Mouse (Mus musculus) limb, embryonic 12.5 days (tissue): ENCODE data around the gene Meis1. TPM values are rescaled to one million over a fixed set of nuclear protein-coding genes. Genes with fewer than 3 reads are reported as not detected.
A peak's percentile ranks its signal among the peaks of the same experiment; 100 is the strongest.

Experiments
- ATAC-seq: fragments of 200-750 bp; cut with Nextera tagmentation; 2 replicates; pipeline ENCODE4 v1.8.0; 2017; ENCODE audit warnings: low read depth, moderate TSS enrichment; ENCODE audit not compliant: insufficient number of reproducible peaks, insufficient read depth, low FRiP score, low TSS enrichment
- H3K27ac ChIP-seq: fragments of 300-500 bp; sonication (generic); 2 replicates; pipeline ENCODE4 v1.5.1; 2016; ENCODE audit warnings: mild to moderate bottlenecking, moderate library complexity
- H3K27me3 ChIP-seq: fragments of 300-500 bp; sonication (generic); 2 replicates; pipeline ENCODE4 v1.6.1; 2016; ENCODE audit warnings: mild to moderate bottlenecking, moderate library complexity
- H3K36me3 ChIP-seq: fragments of 300-500 bp; sonication (generic); 2 replicates; pipeline ENCODE4 v1.6.1; 2016; ENCODE audit warnings: mild to moderate bottlenecking, moderate library complexity
- H3K4me1 ChIP-seq: fragments of 300-500 bp; sonication (generic); replicated peaks from 2 replicates; pipeline ENCODE4 v1.6.1; 2016
- H3K4me2 ChIP-seq: fragments of 300-500 bp; sonication (generic); 2 replicates; pipeline ENCODE4 v1.6.1; 2016; ENCODE audit warnings: mild to moderate bottlenecking, moderate library complexity
- H3K4me3 ChIP-seq: fragments of 300-500 bp; sonication (generic); replicated peaks from 2 replicates; pipeline ENCODE4 v1.5.1; 2016; ENCODE audit warnings: mild to moderate bottlenecking
- H3K9ac ChIP-seq: fragments of 300-500 bp; sonication (generic); replicated peaks from 2 replicates; pipeline ENCODE4 v1.6.1; 2016; ENCODE audit warnings: mild to moderate bottlenecking, moderate library complexity
- H3K9me3 ChIP-seq: fragments of 300-500 bp; sonication (generic); 2 replicates; pipeline ENCODE4 v1.6.1; 2016; ENCODE audit warnings: mild to moderate bottlenecking, moderate library complexity
- WGBS: fragments of 180-500 bp; shearing (Covaris S2); methylation state at CpG from one replicate; pipeline ENCODE4 v1.1.7; 2016; 5-methylcytosine and 5-hydroxymethylcytosine counted together
- polyA plus RNA-seq: library from polyadenylated mRNA; unstranded; fragments of >200 nt; fragmentation: Nextera tagmentation; extraction: Ambion mirVana; gene quantifications from 2 replicates; pipeline ENCODE4 v1.2.1, GENCODE M21; 2016

The Meis1 gene
- polyA plus RNA-seq, result 32.4 and 35.1 TPM in 2 replicates

DNA sequence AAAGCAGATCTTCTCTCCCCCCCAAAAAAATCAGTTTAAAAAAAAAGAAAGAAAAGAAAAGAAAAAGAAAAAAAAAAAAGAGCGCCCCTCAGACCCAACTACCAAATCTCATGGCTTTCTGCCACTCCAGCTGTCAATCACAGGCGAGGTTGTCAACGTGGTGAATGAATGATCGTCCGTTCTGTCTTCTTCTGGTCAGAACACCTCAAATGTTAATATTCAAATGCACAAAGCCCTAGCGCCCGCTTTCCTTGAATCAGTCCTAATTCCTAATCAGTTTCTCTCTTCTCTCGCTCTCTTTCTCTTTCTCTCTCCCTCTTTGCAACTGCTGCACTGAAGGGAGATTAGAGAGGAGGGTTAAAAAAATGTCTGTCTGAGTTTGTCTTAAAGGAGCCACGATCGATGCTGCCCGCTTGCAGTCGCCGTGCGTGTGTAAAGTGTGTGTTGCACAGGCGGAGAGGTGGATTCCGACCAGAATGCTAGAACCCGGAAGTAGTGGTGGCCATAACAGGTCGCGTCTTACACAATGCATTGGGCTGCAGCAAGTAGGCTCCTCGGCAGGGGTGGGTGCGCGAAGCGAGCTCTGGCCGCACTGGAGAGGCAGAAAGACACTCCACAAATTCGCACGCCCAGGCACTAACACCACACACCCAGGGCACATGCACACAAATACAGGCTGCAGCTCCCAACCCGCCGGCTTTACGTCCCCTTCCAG lies at the start of gene Meis1:
Gene Meis1, minus strand, starts transcription at position 497 of the 715 bp plus-strand sequence.
- Histone ChIP-seq H3K9me3 (no peaks in the 10 kb centered on the region), H3K9ac (peak within 1 kb of the TSS; percentile 83), H3K4me2 (peak within 1 kb of the TSS; percentile 82), H3K36me3 (no peaks in the 10 kb centered on the region), H3K4me3 (peak within 1 kb of the TSS; percentile 57), H3K4me1 (peaks cover 23% of the 10 kb centered on the region), H3K27me3 (peaks cover 64% of the 10 kb centered on the region), H3K27ac (peak within 1 kb of the TSS; percentile 93)
- ATAC-seq, result peak; percentile 83
- under 1% methylated on average over 29 of the region's 29 CpGs for WGBS

DNA sequence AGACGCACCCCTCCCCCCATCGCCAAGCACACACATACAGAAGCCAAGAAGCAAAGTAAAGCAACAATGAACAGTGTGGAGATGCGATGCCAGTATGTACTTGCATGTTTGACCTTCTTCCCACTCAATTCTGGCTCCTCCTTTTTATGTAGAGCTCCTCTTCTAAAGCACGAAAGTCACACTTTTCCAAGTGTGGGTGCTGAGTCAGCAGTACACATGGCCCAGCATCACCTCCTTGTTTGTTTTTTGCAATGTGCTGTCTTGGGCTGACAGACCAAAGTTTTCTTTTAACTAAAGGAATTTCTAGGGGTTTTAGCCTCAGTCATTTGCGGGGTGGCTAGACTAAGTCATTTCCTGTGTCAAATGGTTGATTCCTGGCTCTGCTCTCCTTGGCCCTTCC lies 48.5 kb upstream of the Meis1 start:
- 32% methylated on average over 5 of the region's 5 CpGs for WGBS
- Histone ChIP-seq H3K4me2 (no peak overlapping the region), H3K4me3 (no peak overlapping the region), H3K27me3 (peaks cover 26% of the 10 kb centered on the region), H3K9me3 (peaks cover 3% of the 10 kb centered on the region; the same call in 1 of the 2 replicates), H3K4me1 (0 out of 2 replicates have a peak, but pooled peaks cover 5% of the 10 kb centered on the region), H3K36me3 (no peaks in the 10 kb centered on the region), H3K27ac (no peak overlapping the region), H3K9ac (no peak overlapping the region)
- 0 out of 2 replicates have a peak, but pooled peaks have one; percentile 47 for ATAC-seq

DNA sequence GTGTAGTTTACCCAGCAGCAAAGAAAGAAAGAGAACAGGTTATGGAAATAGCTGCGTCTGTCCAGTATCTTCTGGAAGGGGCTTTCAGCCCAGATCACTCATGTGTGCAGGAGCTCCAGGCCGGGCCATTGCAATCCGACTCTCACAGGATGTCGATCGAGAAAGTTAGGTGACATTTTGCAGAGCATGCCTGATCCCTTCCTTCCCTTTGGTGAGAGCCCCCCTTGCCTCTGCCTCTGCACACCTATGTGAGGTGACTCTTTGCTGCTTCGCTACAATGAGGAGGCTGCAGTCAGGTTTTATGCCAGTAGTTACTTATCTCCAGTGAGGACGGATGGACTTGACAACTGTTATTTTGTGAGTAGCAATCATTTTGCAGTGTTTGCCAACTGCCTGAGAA lies 30.5 kb upstream of the Meis1 start:
- Histone ChIP-seq H3K36me3 (no peaks in the 10 kb centered on the region), H3K4me2 (no peak overlapping the region), H3K4me1 (peaks cover 12% of the 10 kb centered on the region; the same call in 1 of the 2 replicates), H3K27ac (no peak overlapping the region), H3K27me3 (peaks cover 29% of the 10 kb centered on the region), H3K4me3 (no peak overlapping the region), H3K9me3 (no peaks in the 10 kb centered on the region), H3K9ac (no peak overlapping the region)
- ATAC-seq, result no peak
- WGBS, result 23% methylated on average over 7 of the region's 7 CpGs

DNA sequence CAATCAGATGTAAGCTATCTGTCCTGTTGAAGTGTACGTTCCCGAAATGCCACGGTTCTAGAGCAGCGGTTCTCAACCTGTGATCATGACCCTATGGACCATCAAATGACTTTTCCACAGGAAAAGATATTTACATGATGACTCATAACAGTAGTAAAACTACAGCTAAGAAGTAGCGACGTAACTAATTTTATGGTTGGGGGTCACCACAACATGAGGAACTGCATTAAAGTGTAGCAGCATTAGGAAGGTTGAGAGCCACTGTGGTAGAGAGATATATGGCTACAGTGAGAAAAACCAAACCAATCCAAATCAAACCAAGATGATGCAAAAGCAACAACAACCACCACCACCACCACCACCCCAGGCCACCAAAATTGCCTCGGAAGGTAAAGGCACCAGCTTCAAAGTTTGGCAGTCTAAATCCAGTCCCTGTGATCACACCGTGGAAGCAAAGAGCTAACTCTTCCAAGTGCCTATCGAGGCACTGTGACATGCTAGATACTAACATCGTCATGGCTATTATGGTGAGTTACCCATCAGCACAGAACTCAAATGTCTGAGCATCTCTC lies 17.9 kb upstream of the Meis1 start:
- Histone ChIP-seq H3K4me1 (no peaks in the 10 kb centered on the region), H3K9me3 (no peaks in the 10 kb centered on the region), H3K4me3 (no peak overlapping the region), H3K27ac (no peak overlapping the region), H3K36me3 (no peaks in the 10 kb centered on the region), H3K4me2 (no peak overlapping the region), H3K27me3 (peaks cover 2% of the 10 kb centered on the region; the same call in 1 of the 2 replicates), H3K9ac (no peak overlapping the region)
- 90% methylated on average over 10 of the region's 10 CpGs for WGBS
- no peak for ATAC-seq

DNA sequence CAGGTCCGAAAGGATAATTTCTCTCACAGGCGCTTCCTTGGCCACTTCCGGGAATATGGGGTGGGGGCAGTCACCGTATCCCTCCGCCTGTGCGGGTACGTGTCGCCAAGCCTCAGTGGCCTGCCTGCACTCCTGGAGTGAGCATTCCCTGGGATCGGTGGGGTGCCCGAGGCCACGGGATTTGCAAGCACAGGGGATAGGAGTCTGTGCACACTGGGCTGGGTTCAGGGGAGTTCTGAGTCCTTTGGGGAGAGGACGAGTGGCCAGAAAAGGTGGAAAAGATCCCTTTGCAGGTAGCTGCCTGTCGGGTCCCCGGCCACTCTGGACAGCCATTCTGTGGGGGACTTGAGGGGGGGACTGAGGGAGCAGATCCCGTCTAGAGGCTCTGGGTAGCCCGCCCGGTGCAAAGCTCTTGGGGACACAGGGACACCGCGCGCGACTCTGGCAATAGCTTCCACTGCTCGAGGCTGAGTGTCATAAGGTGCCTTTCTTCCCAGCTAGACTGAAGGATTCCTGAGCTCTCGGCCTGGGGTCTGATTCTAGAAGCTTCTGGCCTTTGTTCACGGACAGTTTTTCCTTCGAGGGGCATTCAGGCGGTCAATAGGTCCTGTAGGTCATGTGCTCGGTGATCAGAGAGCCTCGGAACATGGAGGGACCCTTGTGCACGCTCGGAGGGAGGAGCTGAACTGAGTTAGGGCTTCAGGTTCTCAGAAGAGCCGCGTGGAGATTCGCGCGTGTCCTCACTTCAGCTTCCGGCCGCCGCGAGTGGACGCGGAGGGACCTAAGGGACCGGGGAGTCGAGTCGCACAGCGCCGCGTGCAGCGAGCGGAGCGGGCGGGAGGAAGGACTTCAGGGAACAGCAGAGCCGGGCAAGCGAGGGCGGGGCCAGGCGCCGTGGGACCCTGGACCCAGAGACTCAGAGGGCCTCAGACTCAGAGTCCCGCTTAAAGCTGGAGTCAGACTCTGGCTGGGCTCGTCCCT lies 8.1 kb upstream of the Meis1 start:
- Histone ChIP-seq H3K4me3 (peak overlapping the region; percentile 48), H3K4me2 (peak overlapping the region; percentile 74), H3K27ac (no peak overlapping the region), H3K27me3 (peaks cover 60% of the 10 kb centered on the region), H3K9me3 (no peaks in the 10 kb centered on the region), H3K4me1 (peaks cover 12% of the 10 kb centered on the region), H3K36me3 (no peaks in the 10 kb centered on the region), H3K9ac (peak overlapping the region; percentile 45)
- ATAC-seq, result peak; percentile 73
- under 1% methylated on average over 58 of the region's 58 CpGs for WGBS

DNA sequence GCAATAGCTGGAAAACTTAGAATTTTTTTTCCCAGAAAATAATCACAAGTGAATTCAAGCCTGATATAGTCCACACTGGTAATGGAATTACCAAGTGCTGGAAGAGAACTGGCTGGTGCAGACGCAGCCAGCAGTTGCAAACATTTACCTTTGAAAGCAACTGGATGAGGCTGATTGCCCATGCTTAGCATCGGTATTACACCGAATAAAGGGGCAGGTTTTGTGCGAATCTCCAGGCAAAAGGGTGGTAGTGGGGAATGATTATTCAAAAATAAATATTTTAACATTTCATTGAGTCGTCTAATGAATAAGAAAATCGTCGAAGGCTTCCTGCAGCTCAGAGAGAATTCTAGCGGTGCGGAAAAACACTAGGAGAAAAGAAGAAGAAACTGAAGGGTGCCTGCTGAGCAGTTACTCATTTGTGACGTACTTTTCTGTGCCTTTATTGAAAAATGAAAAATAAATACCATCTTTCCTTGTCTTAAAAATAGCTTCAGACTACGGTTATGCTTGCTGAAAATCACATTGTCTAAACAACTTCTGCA lies 7.3 kb upstream of the Meis1 start:
- H3K4me2 ChIP-seq, result peak overlapping the region; percentile 74
- peak overlapping the region; percentile 45; the same call in 1 of the 2 replicates for H3K9ac ChIP-seq
- no peak for ATAC-seq
- no peaks in the 10 kb centered on the region for H3K9me3 ChIP-seq
- H3K4me1 ChIP-seq, result peaks cover 17% of the 10 kb centered on the region
- WGBS, result 6% methylated on average over 11 of the region's 11 CpGs
- H3K27me3 ChIP-seq, result peaks cover 63% of the 10 kb centered on the region
- no peaks in the 10 kb centered on the region for H3K36me3 ChIP-seq
- peak overlapping the region; percentile 48 for H3K4me3 ChIP-seq
- no peak overlapping the region for H3K27ac ChIP-seq

DNA sequence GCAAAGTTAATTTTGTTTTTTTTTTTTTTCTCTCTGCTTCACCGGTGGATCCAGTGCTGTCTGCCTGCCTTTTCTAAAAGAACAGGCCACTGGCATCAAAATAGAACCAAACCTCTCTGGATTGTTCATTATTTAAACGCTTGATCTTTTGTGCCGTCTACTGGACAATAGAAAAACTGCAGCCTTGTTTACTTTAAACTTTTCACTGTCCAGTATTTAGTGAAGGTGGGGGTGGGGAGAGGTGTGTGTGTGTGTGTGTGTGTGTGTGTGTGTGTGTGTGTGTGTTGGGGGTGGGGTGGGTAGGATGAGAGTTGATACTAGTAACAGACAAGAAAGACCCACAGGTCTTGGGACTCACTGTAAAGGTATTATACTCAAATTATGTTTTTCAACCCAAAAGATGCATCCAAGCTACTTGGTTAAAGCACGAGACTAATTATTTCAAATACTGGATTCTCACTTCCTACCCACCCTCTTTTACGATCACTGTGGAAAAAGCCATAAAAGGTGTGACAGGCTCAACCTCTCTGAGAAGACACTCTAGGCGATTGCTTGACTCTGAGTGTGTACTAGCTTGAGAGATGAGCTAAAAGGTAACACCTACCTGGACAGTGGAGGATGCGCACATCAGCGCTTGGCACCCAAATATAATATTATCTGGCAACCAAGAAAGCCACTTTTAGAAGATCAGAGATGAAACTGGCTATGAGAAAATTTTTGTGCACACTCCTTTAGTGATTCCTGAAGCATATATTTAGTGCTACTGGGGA lies 5.9 kb upstream of the Meis1 start:
- Histone ChIP-seq H3K36me3 (no peaks in the 10 kb centered on the region), H3K4me1 (peaks cover 22% of the 10 kb centered on the region), H3K9ac (no peak overlapping the region), H3K4me3 (no peak overlapping the region), H3K9me3 (no peaks in the 10 kb centered on the region), H3K4me2 (no peak overlapping the region), H3K27me3 (peaks cover 70% of the 10 kb centered on the region), H3K27ac (no peak overlapping the region)
- WGBS, result 19% methylated on average over 8 of the region's 8 CpGs
- ATAC-seq, result no peak

DNA sequence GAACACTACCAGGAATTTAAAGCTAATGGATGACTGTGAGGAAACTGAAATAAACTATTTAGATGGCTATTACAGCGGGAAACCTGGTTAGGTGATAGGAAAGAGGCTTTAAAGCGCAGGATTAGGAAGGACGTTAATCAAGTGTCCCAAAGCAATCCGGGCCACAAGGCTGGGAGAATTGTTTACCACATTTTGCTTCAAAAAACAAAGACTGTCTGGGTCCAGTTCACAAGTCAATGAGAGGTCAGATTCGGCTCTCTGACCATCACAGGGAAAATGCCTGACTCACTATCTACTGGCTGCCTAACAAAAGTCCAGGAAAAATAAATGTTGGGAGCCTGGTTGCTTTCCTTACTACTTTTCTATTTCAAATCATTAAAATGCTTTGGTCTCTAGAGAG lies 4.6 kb upstream of the Meis1 start:
- Histone ChIP-seq H3K27ac (no peak overlapping the region), H3K4me1 (peaks cover 22% of the 10 kb centered on the region), H3K9me3 (no peaks in the 10 kb centered on the region), H3K36me3 (no peaks in the 10 kb centered on the region), H3K27me3 (peaks cover 70% of the 10 kb centered on the region), H3K4me3 (no peak overlapping the region), H3K4me2 (no peak overlapping the region), H3K9ac (no peak overlapping the region)
- WGBS, result 7% methylated on average over 5 of the region's 5 CpGs
- ATAC-seq, result no peak

DNA sequence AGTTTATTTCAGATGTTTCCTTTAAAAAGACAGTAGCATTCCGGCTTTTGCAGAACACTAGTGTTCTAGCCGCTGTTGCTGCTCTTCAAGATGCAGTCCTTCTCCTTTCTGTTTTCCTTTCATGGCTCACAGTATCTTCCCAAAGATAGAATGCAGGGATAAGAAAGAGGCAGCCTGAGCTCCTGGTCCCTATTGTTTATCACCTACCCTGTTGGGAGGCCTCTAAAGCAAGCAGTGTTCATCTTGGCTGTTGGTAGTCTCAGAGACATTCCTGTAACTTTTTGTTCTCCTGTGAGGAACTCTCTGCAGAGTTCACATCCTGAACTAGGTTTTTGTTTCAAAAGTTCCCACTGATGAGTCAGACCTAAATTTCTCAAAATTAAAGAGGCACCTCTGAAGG lies 3.8 kb upstream of the Meis1 start:
- Histone ChIP-seq H3K4me2 (no peak overlapping the region), H3K27me3 (peaks cover 68% of the 10 kb centered on the region), H3K9me3 (no peaks in the 10 kb centered on the region), H3K36me3 (no peaks in the 10 kb centered on the region), H3K4me3 (no peak overlapping the region), H3K4me1 (peaks cover 20% of the 10 kb centered on the region), H3K27ac (no peak overlapping the region), H3K9ac (no peak overlapping the region)
- WGBS, result 19% methylated on average over 2 of the region's 2 CpGs
- ATAC-seq, result no peak

DNA sequence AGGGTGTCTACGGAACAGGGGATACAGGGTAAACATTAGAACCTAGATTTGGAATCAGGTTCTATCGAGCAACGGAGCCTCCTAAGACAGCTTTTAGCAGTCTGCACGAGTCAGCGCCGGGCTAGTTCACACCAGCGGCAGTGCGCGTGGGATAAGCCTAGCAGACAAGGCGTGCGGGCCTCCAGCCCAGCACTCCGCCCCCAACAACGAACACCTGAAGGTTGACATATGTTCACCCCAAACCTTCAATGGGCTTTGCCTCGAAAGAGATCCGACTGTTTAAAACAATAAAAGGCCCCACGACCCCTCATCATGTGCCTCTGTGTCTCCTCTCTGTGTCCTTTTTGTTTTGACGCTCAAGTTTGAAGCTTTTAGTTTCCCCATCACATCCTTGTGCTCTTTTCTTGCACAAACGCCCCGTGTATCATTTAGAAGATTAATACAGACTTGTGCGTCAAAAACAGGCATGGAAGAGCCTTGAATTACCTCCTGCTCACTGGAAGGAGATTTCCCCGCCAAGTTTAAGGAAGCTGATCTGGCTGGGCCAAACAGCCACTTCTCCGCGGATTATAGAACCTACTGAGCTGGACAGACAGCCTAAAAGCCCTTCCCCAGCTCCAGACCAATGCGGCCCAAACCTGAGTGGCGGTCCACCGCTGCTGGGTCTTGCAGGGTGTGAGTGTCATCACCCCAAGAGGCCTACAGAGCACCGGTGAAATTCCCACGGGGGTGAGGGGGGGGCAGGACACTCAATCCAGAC lies 2.3 kb upstream of the Meis1 start:
- Histone ChIP-seq H3K4me3 (peak overlapping the region; percentile 57), H3K9me3 (no peaks in the 10 kb centered on the region), H3K4me2 (peak overlapping the region; percentile 82), H3K27ac (0 out of 2 replicates have a peak overlapping the region, but pooled peaks have one; percentile 93), H3K9ac (0 out of 2 replicates have a peak overlapping the region, but pooled peaks have one; percentile 83), H3K27me3 (peaks cover 61% of the 10 kb centered on the region), H3K4me1 (peaks cover 10% of the 10 kb centered on the region), H3K36me3 (no peaks in the 10 kb centered on the region)
- under 1% methylated on average over 28 of the region's 28 CpGs for WGBS
- no peak for ATAC-seq
